Mouse (Mus musculus) adrenal gland, postnatal 4 days (tissue): ENCODE data around the gene Twist1. TPM values are rescaled to one million over a fixed set of nuclear protein-coding genes. Genes with fewer than 3 reads are reported as not detected.

Experiments
- DNase-seq, 2 experiments: peaks; one replicate each; pipeline ENCODE4 v3.0.0; 2021 to 2022; ENCODE audit warnings: low spot score in 2 of 2, mixed read lengths in 2 of 2
- total RNA-seq, 2 experiments: library from RNA; stranded (reverse); gene quantifications; 2 replicates each; pipeline ENCODE4 v1.2.3; 2021

The Twist1 gene
- total RNA-seq, 2 experiments from 2014 or later: 9.1 to 10.0 TPM

GRCm38 (mm10) chr12:33965661-33966360, 8.3 kb downstream of the Twist1 start:
- no peak for DNase-seq

GRCm38 (mm10) chr12:33966490-33967415, 9.3 kb downstream of the Twist1 start:
- no peak for DNase-seq

- no peak for DNase-seq
These were observed 10.0 kb downstream of the Twist1 start for GRCm38 (mm10) chr12:33967514-33967913.

GRCm38 (mm10) chr12:33968041-33968897, 10.8 kb downstream of the Twist1 start:
- no peak for DNase-seq

GRCm38 (mm10) chr12:33968898-33969178, 11.4 kb downstream of the Twist1 start:
- no peak for DNase-seq

GRCm38 (mm10) chr12:33980159-33980558, 22.7 kb downstream of the Twist1 start:
- no peak for DNase-seq

GRCm38 (mm10) chr12:33981433-33981832, 24.0 kb downstream of the Twist1 start:
- DNase-seq: no peak

GRCm38 (mm10) chr12:33993127-33993526, 35.7 kb downstream of the Twist1 start:
- no peak for DNase-seq

Other genes with a start within 250 kb of the Twist1 start
- not detected for gene Ferd3l, start 29.2 kb upstream of the Twist1 start, total RNA-seq